Mouse (Mus musculus): ENCODE measurements around the gene Kalrn.

The Kalrn gene

GRCm38 (mm10) chr16:34347574-34347973, 225.8 kb downstream of the Kalrn start:
- no peak for DNase-seq (ENCODE audit: low spot score)

- DNase-seq (ENCODE audit: low spot score) = no peak
These were observed 228.1 kb downstream of the Kalrn start for GRCm38 (mm10) chr16:34344895-34345876.

GRCm38 (mm10) chr16:34343968-34344367, 229.4 kb downstream of the Kalrn start:
- DNase-seq (ENCODE audit: low spot score) = no peak

- DNase-seq (ENCODE audit: low spot score) = no peak
These were observed 230.2 kb downstream of the Kalrn start for GRCm38 (mm10) chr16:34343161-34343560.

- DNase-seq (ENCODE audit: low spot score) = peak; percentile 72
These were observed 230.8 kb downstream of the Kalrn start for GRCm38 (mm10) chr16:34342369-34343160.

GRCm38 (mm10) chr16:34334919-34335318, 238.4 kb downstream of the Kalrn start:
- no peak for DNase-seq (ENCODE audit: low spot score)

- DNase-seq (ENCODE audit: low spot score) = no peak
These were observed 241.7 kb downstream of the Kalrn start for GRCm38 (mm10) chr16:34331630-34332029.

- no peak for DNase-seq (ENCODE audit: low spot score)
These were observed 243.5 kb downstream of the Kalrn start for GRCm38 (mm10) chr16:34329876-34330275.

GRCm38 (mm10) chr16:34329431-34329873, 243.9 kb downstream of the Kalrn start:
- no peak for DNase-seq (ENCODE audit: low spot score)

- DNase-seq (ENCODE audit: low spot score) = no peak
These were observed 245.4 kb downstream of the Kalrn start for GRCm38 (mm10) chr16:34327890-34328289.

GRCm38 (mm10) chr16:34325869-34326268, 247.5 kb downstream of the Kalrn start:
- no peak for DNase-seq (ENCODE audit: low spot score)

GRCm38 (mm10) chr16:34325161-34325560, 248.2 kb downstream of the Kalrn start:
- no peak for DNase-seq (ENCODE audit: low spot score)

GRCm38 (mm10) chr16:34324735-34325134, 248.6 kb downstream of the Kalrn start:
- DNase-seq (ENCODE audit: low spot score) = no peak

- no peak for DNase-seq (ENCODE audit: low spot score)
These were observed 249.8 kb downstream of the Kalrn start for GRCm38 (mm10) chr16:34323496-34323895.

GRCm38 (mm10) chr16:34322546-34322945, 250.8 kb downstream of the Kalrn start:
- no peak for DNase-seq (ENCODE audit: low spot score)

GRCm38 (mm10) chr16:34321066-34321790, 252.1 kb downstream of the Kalrn start:
- DNase-seq (ENCODE audit: low spot score) = no peak

GRCm38 (mm10) chr16:34320023-34320800, 253.1 kb downstream of the Kalrn start:
- DNase-seq (ENCODE audit: low spot score) = no peak

- DNase-seq (ENCODE audit: low spot score) = no peak
These were observed 256.2 kb downstream of the Kalrn start for GRCm38 (mm10) chr16:34317110-34317509.

- no peak for DNase-seq (ENCODE audit: low spot score)
These were observed 257.1 kb downstream of the Kalrn start for GRCm38 (mm10) chr16:34316253-34316652.

- DNase-seq (ENCODE audit: low spot score) = no peak
These were observed 259.3 kb downstream of the Kalrn start for GRCm38 (mm10) chr16:34314071-34314470.

- no peak for DNase-seq (ENCODE audit: low spot score)
These were observed 261.8 kb downstream of the Kalrn start for GRCm38 (mm10) chr16:34311577-34311976.
